12 mouse cellular contexts compared by ENCODE assay signal in the genomic region with DNA sequence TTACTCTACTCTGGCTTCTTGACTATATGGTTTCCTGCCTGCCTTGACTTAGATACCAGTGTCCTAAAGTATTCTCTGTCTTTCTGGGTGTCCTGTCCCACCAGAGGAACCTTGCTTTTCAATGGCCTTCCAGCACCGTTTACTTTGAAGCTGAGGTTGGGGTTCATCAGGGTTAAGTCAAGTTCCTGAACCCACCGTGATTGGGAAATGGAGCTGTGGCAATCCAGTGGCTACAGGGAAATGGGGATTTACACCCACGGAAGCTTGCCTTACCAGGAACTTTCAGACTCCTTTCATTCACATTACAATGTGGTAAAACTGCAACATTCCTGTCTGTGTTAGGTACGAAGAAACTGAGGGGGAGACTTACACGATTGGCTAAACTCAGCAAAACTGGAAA. TPM values are rescaled to one million over a fixed set of nuclear protein-coding genes. Genes with fewer than 3 reads are reported as not detected.
A peak's percentile ranks its signal among the peaks of the same experiment; 100 is the strongest.
DNase-seq lines count a peak whose midpoint lies in the region; ATAC-seq and TF ChIP-seq lines count a peak whose summit lies in the region.
"Had no signal": no experiment of that assay in that cellular context is flagged by ENCODE, and none has a peak within 500 bp of the region (broad histone marks: within the 10 kb centered on the region; RNA-seq: fewer than 3 reads in every experiment).

No protein-coding gene starts in this region.

- no peak for ATAC-seq in kidney, embryonic 15.5 days (replicated peaks; ENCODE audit: low FRiP score)
- 0 out of 2 replicates have a peak, but pooled peaks have one; percentile 6 for ATAC-seq in intestine, embryonic 15.5 days
- ATAC-seq: forebrain, embryonic 16.5 days had no signal

- 71% methylated on average over 5 of the region's 5 CpGs for WGBS in kidney, embryonic 15.5 days
- WGBS in intestine, embryonic 15.5 days, result 56% methylated on average over 5 of the region's 5 CpGs
- 18% methylated on average over 5 of the region's 5 CpGs for WGBS in small intestine, adult 2 months

- H3K4me2 ChIP-seq in kidney, embryonic 15.5 days, result no peak overlapping the region
- H3K4me2 ChIP-seq in intestine, embryonic 15.5 days (replicated peaks), result no peak overlapping the region

- no peak overlapping the region for H3K9ac ChIP-seq in kidney, embryonic 15.5 days
- no peak overlapping the region for H3K9ac ChIP-seq in intestine, embryonic 15.5 days

- no peaks in the 10 kb centered on the region for H3K27me3 ChIP-seq in kidney, embryonic 15.5 days
- no peaks in the 10 kb centered on the region for H3K27me3 ChIP-seq in intestine, embryonic 15.5 days (replicated peaks)
- H3K27me3 ChIP-seq in small intestine, adult 2 months (ENCODE audit: control insufficient read depth, insufficient read depth, low read length), result no peaks in the 10 kb centered on the region

- no peak for DNase-seq in gastrocnemius, adult 2 months
- no peak for DNase-seq in gastrocnemius, postnatal 36 days
- no peak for DNase-seq in kidney, adult 11 months
- DNase-seq in cerebellum, adult 8-10 months, result no peak
- no peak for DNase-seq in spleen, postnatal 4 days (ENCODE audit: low spot score in 2 of 2)
- DNase-seq: cerebellum, adult 11-12 months; right cerebral cortex, postnatal 4 days had no signal

- TF ChIP-seq CTCF in gastrocnemius, adult 2 months (IDR thresholded peaks at IDR 0.05), result no peak
- no peak for TF ChIP-seq CTCF in small intestine, adult 2 months (IDR thresholded peaks at IDR 0.05; ENCODE audit: extremely low read depth, insufficient read length, insufficient replicate concordance, low read depth, low read length)

- H3K27ac ChIP-seq in gastrocnemius, adult 2 months, result peak overlapping the region; percentile 67
- H3K27ac ChIP-seq in kidney, embryonic 15.5 days, result peak overlapping the region; percentile 66
- H3K27ac ChIP-seq in intestine, embryonic 15.5 days, result peak overlapping the region; percentile 46
- peak overlapping the region; percentile 91 for H3K27ac ChIP-seq in small intestine, adult 2 months (ENCODE audit: insufficient read depth, low read depth, low read length)
- H3K27ac ChIP-seq: layer of hippocampus, adult 2 months had no signal

- H3K36me3 ChIP-seq in kidney, embryonic 15.5 days, result no peaks in the 10 kb centered on the region
- no peaks in the 10 kb centered on the region for H3K36me3 ChIP-seq in intestine, embryonic 15.5 days
- H3K36me3 ChIP-seq in small intestine, adult 2 months (ENCODE audit: control insufficient read depth, insufficient read depth, low read length), result no peaks in the 10 kb centered on the region

- intact Hi-C loops in gastrocnemius, adult 2 months (cut with DNase I), result no loop called here
- intact Hi-C loops in gastrocnemius, postnatal 36 days (cut with DNase I), result no loop called here

- H3K4me3 ChIP-seq in gastrocnemius, adult 2 months, result no peak overlapping the region
- no peak overlapping the region for H3K4me3 ChIP-seq in kidney, embryonic 15.5 days (replicated peaks)
- no peak overlapping the region for H3K4me3 ChIP-seq in intestine, embryonic 15.5 days (replicated peaks)
- H3K4me3 ChIP-seq in small intestine, adult 2 months (ENCODE audit: low read depth, low read length), result no peak overlapping the region
- H3K4me3 ChIP-seq: layer of hippocampus, adult 2 months had no signal

- no peaks in the 10 kb centered on the region for H3K9me3 ChIP-seq in kidney, embryonic 15.5 days (replicated peaks)
- H3K9me3 ChIP-seq in intestine, embryonic 15.5 days, result no peaks in the 10 kb centered on the region

- peaks cover 33% of the 10 kb centered on the region for H3K4me1 ChIP-seq in kidney, embryonic 15.5 days
- peaks cover 12% of the 10 kb centered on the region; the same call in 1 of the 2 replicates for H3K4me1 ChIP-seq in intestine, embryonic 15.5 days (replicated peaks)
- H3K4me1 ChIP-seq in small intestine, adult 2 months (ENCODE audit: control insufficient read depth, insufficient read depth, insufficient read length, low read length), result peaks cover 30% of the 10 kb centered on the region; the same call in 1 of the 2 replicates

- no peak for TF ChIP-seq POLR2A in small intestine, adult 2 months (IDR thresholded peaks at IDR 0.05; ENCODE audit: low read depth, low read length)

RNA-seq across cellular contexts. Expression of a gene that starts 54.8 kb away (rescaled TPM):
- 10 to 100 TPM; 24.2 to 38.4 TPM for total RNA-seq in gastrocnemius, adult 2 months (2021)
- total RNA-seq in gastrocnemius, postnatal 36 days (2021), result 10 to 100 TPM; 21.6 to 24.0 TPM
- polyA plus RNA-seq in kidney, embryonic 15.5 days (2015; fragmentation: Nextera tagmentation; extraction: Ambion mirVana), result 4.8 and 6.5 TPM in 2 replicates
- 6.0 and 7.2 TPM in 2 replicates for polyA plus RNA-seq in intestine, embryonic 15.5 days (2015; fragmentation: Nextera tagmentation; extraction: Ambion mirVana)
- 5.6 and 8.2 TPM in 2 replicates for polyA plus RNA-seq in small intestine, adult 2 months (2012; rRNA removed)
